Mouse (Mus musculus) gastrocnemius, postnatal 14 days (tissue): ENCODE results near the gene AI413582. TPM values are rescaled to one million over a fixed set of nuclear protein-coding genes. Genes with fewer than 3 reads are reported as not detected.

Experiments
- DNase-seq: peaks from one replicate; pipeline ENCODE4 v3.0.0; 2021; ENCODE audit warnings: mixed read lengths
- intact Hi-C: fragments of 180-260 bp; cut with DNase I; formaldehyde crosslinking; loops from one replicate; pipeline ENCODE4 v1.15.1; 2025; ENCODE audit warnings: low total_unique reads
- total RNA-seq, 2 experiments: library from RNA; stranded (reverse); gene quantifications; 2 replicates each; pipeline ENCODE4 v1.2.3; 2021

The AI413582 gene
- total RNA-seq, 2 experiments from 2014 or later, result 2.6 to 4.4 TPM

- DNase-seq, result no peak
- intact Hi-C loops, result no loop called here
These were observed 33.5 kb downstream of the AI413582 start for GRCm38 (mm10) chr17:27532095-27532494.

GRCm38 (mm10) chr17:27528767-27529166 is 36.8 kb downstream of the AI413582 start:
- no peak for DNase-seq
- intact Hi-C loops, result no loop called here

GRCm38 (mm10) chr17:27528030-27528429 is 37.5 kb downstream of the AI413582 start:
- intact Hi-C loops, result no loop called here
- no peak for DNase-seq

- intact Hi-C loops, result no loop called here
- DNase-seq, result no peak
These were observed 38.4 kb downstream of the AI413582 start for GRCm38 (mm10) chr17:27527188-27527587.

GRCm38 (mm10) chr17:27523121-27523520 is 42.4 kb downstream of the AI413582 start:
- DNase-seq, result no peak
- intact Hi-C loops, result loop anchor here (5.0 kb wide), 2 partner anchors 266 to 311 kb away; no protein-coding TSS in a partner anchor

GRCm38 (mm10) chr17:27521303-27521702 is 44.3 kb downstream of the AI413582 start, which contains the start of gene Grm4:
Gene Grm4 (minus strand): TSS chr17:27521403.
- intact Hi-C loops, result loop anchor here (5.0 kb wide), 2 partner anchors 264 to 309 kb away; no protein-coding TSS in a partner anchor
- DNase-seq, result no peak

- intact Hi-C loops, result loop anchor here (5.0 kb wide), 2 partner anchors 263 to 308 kb away; no protein-coding TSS in a partner anchor
- DNase-seq, result peak; percentile 36
These were observed 45.0 kb downstream of the AI413582 start for GRCm38 (mm10) chr17:27520557-27520956.

- no peak for DNase-seq
These were observed 46.6 kb downstream of the AI413582 start for GRCm38 (mm10) chr17:27518700-27519595.

GRCm38 (mm10) chr17:27518296-27518695 is 47.3 kb downstream of the AI413582 start:
- intact Hi-C loops, result loop anchor here (5.0 kb wide), 1 partner anchor 481 kb away; no protein-coding TSS in a partner anchor
- no peak for DNase-seq

More at GRCm38 (mm10) chr17:27518700-27519595, 46.6 kb downstream of the AI413582 start:
- intact Hi-C loops, result loop anchor here (5.0 kb wide), 1 partner anchor 482 kb away; no protein-coding TSS in a partner anchor

- DNase-seq, result no peak
- intact Hi-C loops, result no loop called here
These were observed 51.4 kb downstream of the AI413582 start for GRCm38 (mm10) chr17:27513916-27514762.

Other genes with a start within 250 kb of the AI413582 start
- not detected for gene Grm4, start 44.4 kb downstream of the AI413582 start, total RNA-seq
- gene Hmga1, start 9.3 kb downstream of the AI413582 start, total RNA-seq, result 10 to 100 TPM; 17.2 to 18.7 TPM
- 100 to 1,000 TPM; 218 to 230 TPM for gene Nudt3, start 57.7 kb upstream of the AI413582 start, total RNA-seq
- gene RPS10-NUDT3, start 69.5 kb upstream of the AI413582 start, total RNA-seq, result not detected
- 100 to 1,000 TPM; 514 to 595 TPM for gene Rps10, start 70.9 kb upstream of the AI413582 start, total RNA-seq
- under 1 TPM; 0.13 to 0.23 TPM for gene Pacsin1, start 89.8 kb upstream of the AI413582 start, total RNA-seq
- under 1 TPM; 0.33 to 0.47 TPM for gene Spdef, start 163.2 kb upstream of the AI413582 start, total RNA-seq